8 mouse cellular contexts compared by ENCODE assay signal in the genomic region with DNA sequence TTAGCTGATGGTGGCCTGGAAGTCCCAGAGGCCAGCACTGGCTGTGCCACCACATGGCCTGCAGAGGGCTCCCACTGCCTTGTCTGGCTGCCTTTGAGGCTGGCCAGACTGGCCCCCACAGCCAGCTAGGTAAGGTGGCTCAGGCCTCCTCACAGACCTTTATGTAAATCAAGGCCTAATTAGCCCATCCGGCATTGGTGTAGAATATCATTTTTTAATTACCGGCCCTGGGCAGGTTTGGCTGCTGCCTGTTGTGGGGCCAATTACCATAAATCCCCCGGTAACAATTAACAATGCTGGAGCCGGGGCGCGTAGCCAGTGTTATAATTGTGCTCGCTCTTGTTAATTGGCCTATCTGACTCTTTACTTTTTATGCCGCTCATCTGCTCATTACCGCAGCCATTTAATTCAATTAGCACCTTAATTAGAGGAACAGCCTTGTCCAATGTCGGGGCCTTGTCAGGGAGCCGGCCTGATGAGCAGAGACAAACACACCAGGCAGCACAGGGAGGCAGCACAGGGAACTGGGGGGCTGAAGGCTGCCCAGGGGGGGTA.
DNase-seq lines count a peak whose midpoint lies in the region; ATAC-seq and TF ChIP-seq lines count a peak whose summit lies in the region.

No protein-coding gene starts in this region.

- no peak for ATAC-seq in liver, embryonic 14.5 days (ENCODE audit: insufficient read depth)
- ATAC-seq in forebrain, embryonic 11.5 days (replicated peaks; ENCODE audit: low FRiP score): peak; percentile 81
- ATAC-seq in erythroblast, adult 5-6 weeks (replicated peaks; ENCODE audit: low FRiP score, poor library complexity, severe bottlenecking): no peak
- no peak for ATAC-seq in intestine, embryonic 16.5 days

- H3K27ac ChIP-seq in liver, embryonic 14.5 days: no peak overlapping the region
- H3K27ac ChIP-seq in forebrain, embryonic 11.5 days (ENCODE audit: low read depth, low read length): no peak overlapping the region
- H3K27ac ChIP-seq in intestine, embryonic 16.5 days (ENCODE audit: low read length): no peak overlapping the region

- H3K9me3 ChIP-seq in liver, embryonic 14.5 days (ENCODE audit: control insufficient read depth, low read length): no peaks in the 10 kb centered on the region
- H3K9me3 ChIP-seq in forebrain, embryonic 11.5 days (ENCODE audit: control insufficient read depth, low read length): no peaks in the 10 kb centered on the region
- H3K9me3 ChIP-seq in intestine, embryonic 16.5 days (ENCODE audit: control insufficient read depth, low read length): no peaks in the 10 kb centered on the region

- peak; percentile 67 for TF ChIP-seq CTCF in liver, embryonic 14.5 days (IDR thresholded peaks at IDR 0.05; ENCODE audit: low read depth)

- no peak for TF ChIP-seq EP300 in liver, embryonic 14.5 days (IDR thresholded peaks at IDR 0.05; ENCODE audit: low read depth)

- WGBS in liver, embryonic 14.5 days (ENCODE audit: insufficient replicate concordance): 68% methylated on average over 11 of the region's 11 CpGs
- WGBS in forebrain, embryonic 11.5 days: 29% methylated on average over 11 of the region's 11 CpGs
- 75% methylated on average over 11 of the region's 11 CpGs for WGBS in intestine, embryonic 16.5 days

- no peaks in the 10 kb centered on the region for H3K4me1 ChIP-seq in liver, embryonic 14.5 days (replicated peaks; ENCODE audit: control insufficient read depth in 2 of 2, insufficient read depth in 2 of 2, low read length in 1 of 2)
- no peaks in the 10 kb centered on the region for H3K4me1 ChIP-seq in forebrain, embryonic 11.5 days (replicated peaks; ENCODE audit: control insufficient read depth, insufficient read depth, low read length)
- no peaks in the 10 kb centered on the region for H3K4me1 ChIP-seq in intestine, embryonic 16.5 days (ENCODE audit: control insufficient read depth, insufficient read depth, low read length)

- H3K27me3 ChIP-seq in liver, embryonic 14.5 days (ENCODE audit: control insufficient read depth, insufficient read depth, low read length): peaks cover 7% of the 10 kb centered on the region
- H3K27me3 ChIP-seq in forebrain, embryonic 11.5 days (ENCODE audit: control insufficient read depth, insufficient read depth, low read length): peaks cover 82% of the 10 kb centered on the region
- peaks cover 21% of the 10 kb centered on the region; the same call in 1 of the 2 replicates for H3K27me3 ChIP-seq in intestine, embryonic 16.5 days (replicated peaks; ENCODE audit: control insufficient read depth, insufficient read depth, low read length)

- DNase-seq in liver, embryonic 14.5 days (ENCODE audit: low read depth in 3 of 3, low spot score in 3 of 3): no peak
- DNase-seq in liver: no peak
- peak; percentile 14 for DNase-seq in cerebellum, adult 11-12 months
- DNase-seq in forebrain, embryonic 11.5 days (ENCODE audit: low spot score): peak; percentile 86
- peak; percentile 46 to 74 for DNase-seq in layer of hippocampus, postnatal 14 days (ENCODE audit: low spot score in 2 of 2)
- DNase-seq in urinary bladder, postnatal 14 days (ENCODE audit: low spot score): no peak

- H3K4me3 ChIP-seq in liver, embryonic 14.5 days (ENCODE audit: insufficient read depth in 1 of 2, low read depth in 2 of 2, low read length in 2 of 2): no peak overlapping the region
- no peak overlapping the region for H3K4me3 ChIP-seq in forebrain, embryonic 11.5 days (ENCODE audit: low read depth, low read length)
- no peak overlapping the region for H3K4me3 ChIP-seq in intestine, embryonic 16.5 days (ENCODE audit: low read length)

- H3K4me2 ChIP-seq in liver, embryonic 14.5 days (ENCODE audit: low read depth): no peak overlapping the region
- no peak overlapping the region for H3K4me2 ChIP-seq in forebrain, embryonic 11.5 days (ENCODE audit: low read depth, low read length, severe bottlenecking)
- no peak overlapping the region for H3K4me2 ChIP-seq in intestine, embryonic 16.5 days (ENCODE audit: low read depth, low read length)

- H3K36me3 ChIP-seq in liver, embryonic 14.5 days (replicated peaks; ENCODE audit: control insufficient read depth, insufficient read depth, low read depth): no peaks in the 10 kb centered on the region
- no peaks in the 10 kb centered on the region for H3K36me3 ChIP-seq in forebrain, embryonic 11.5 days (ENCODE audit: control insufficient read depth, insufficient read depth, low read length)
- H3K36me3 ChIP-seq in intestine, embryonic 16.5 days (ENCODE audit: control insufficient read depth, insufficient read depth, low read length): no peaks in the 10 kb centered on the region

- no peak overlapping the region for H3K9ac ChIP-seq in liver, embryonic 14.5 days (replicated peaks)
- no peak overlapping the region for H3K9ac ChIP-seq in forebrain, embryonic 11.5 days (ENCODE audit: low read length)
- H3K9ac ChIP-seq in intestine, embryonic 16.5 days (ENCODE audit: low read depth, low read length): no peak overlapping the region

Comparison
In these comparisons a context has a peak if more than half of its experiments do, and no peak if none do; other contexts are left out.
1. DNase-seq: peak in cerebellum, adult 11-12 months (single experiment), forebrain, embryonic 11.5 days (single experiment) and layer of hippocampus, postnatal 14 days (2 of 2); none in liver, embryonic 14.5 days (0 of 3), liver (single experiment) and urinary bladder, postnatal 14 days (single experiment).